Comparison of ENCODE assay signal across 39 mouse cellular contexts in the genomic region with DNA sequence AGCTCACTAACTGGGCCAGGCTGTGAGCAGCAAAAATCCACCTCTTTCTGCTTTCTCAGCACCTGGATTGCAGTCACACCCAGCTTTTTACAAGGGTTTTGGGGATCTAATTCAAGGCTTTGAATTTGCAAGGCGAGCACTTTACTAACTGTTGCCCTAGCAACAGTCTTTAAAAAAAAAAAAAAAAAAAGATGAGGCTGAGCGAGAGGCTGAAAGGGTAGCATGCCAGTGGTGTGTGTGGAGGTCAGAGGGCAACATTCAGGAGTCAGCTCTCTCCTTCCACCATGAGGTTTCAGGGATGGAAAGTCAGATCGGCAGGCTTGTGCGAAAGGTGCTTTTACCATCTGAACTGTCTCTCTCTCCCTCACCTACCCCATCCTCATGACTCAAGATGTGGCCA. TPM values are rescaled to one million over a fixed set of nuclear protein-coding genes. Genes with fewer than 3 reads are reported as not detected.
DNase-seq lines count a peak whose midpoint lies in the region; ATAC-seq and TF ChIP-seq lines count a peak whose summit lies in the region.
"Had no signal": no experiment of that assay in that cellular context is flagged by ENCODE, and none has a peak within 500 bp of the region (broad histone marks: within the 10 kb centered on the region; RNA-seq: fewer than 3 reads in every experiment).

No protein-coding gene starts in this region.

- H3K27ac ChIP-seq in hindbrain, embryonic 10.5 days: 0 out of 2 replicates have a peak overlapping the region, but pooled peaks have one; percentile 40
- no peak overlapping the region for H3K27ac ChIP-seq in hindbrain, embryonic 13.5 days
- H3K27ac ChIP-seq in midbrain, embryonic 10.5 days (replicated peaks): 0 out of 2 replicates have a peak overlapping the region, but pooled peaks have one; percentile 23
- no peak overlapping the region for H3K27ac ChIP-seq in midbrain, embryonic 13.5 days
- no peak overlapping the region for H3K27ac ChIP-seq in MEL (ENCODE audit: control insufficient read depth, low read depth, low read length)
- 0 out of 2 replicates have a peak overlapping the region, but pooled peaks have one; percentile 27 for H3K27ac ChIP-seq in limb, embryonic 15.5 days
- H3K27ac ChIP-seq: embryonic facial prominence, embryonic 13.5 days; forebrain, embryonic 10.5 days; forebrain, embryonic 15.5 days; left cerebral cortex, adult 2 months; liver, embryonic 15.5 days; lung, embryonic 15.5 days; midbrain, embryonic 12.5 days; neural tube, embryonic 15.5 days had no signal

- no peak for TF ChIP-seq CTCF in MEL (IDR thresholded peaks at IDR 0.05 in 2 of 3, conservative IDR thresholded peaks at IDR 0.05 in 1 of 3; ENCODE audit: control insufficient read depth in 1 of 3, insufficient read depth in 1 of 3, low read depth in 2 of 3, low read length in 3 of 3, poor library complexity in 1 of 3, severe bottlenecking in 1 of 3)

- intact Hi-C loops in heart, postnatal 10 days (cut with DNase I): loop anchor here (10.0 kb wide), 1 partner anchor 462 kb away; no protein-coding TSS in a partner anchor

- no peak for TF ChIP-seq RAD21 in MEL (IDR thresholded peaks at IDR 0.05; ENCODE audit: low read depth, low read length)

- H3K36me3 ChIP-seq in hindbrain, embryonic 10.5 days: no peaks in the 10 kb centered on the region
- no peaks in the 10 kb centered on the region for H3K36me3 ChIP-seq in hindbrain, embryonic 13.5 days
- no peaks in the 10 kb centered on the region for H3K36me3 ChIP-seq in midbrain, embryonic 10.5 days
- no peaks in the 10 kb centered on the region for H3K36me3 ChIP-seq in midbrain, embryonic 13.5 days
- H3K36me3 ChIP-seq in MEL (ENCODE audit: control insufficient read depth in 1 of 2, insufficient read depth in 2 of 2, low read length in 2 of 2): peaks cover 0 to 30% of the 10 kb centered on the region in 2 experiments; a peak in 2 of 4 replicates
- H3K36me3 ChIP-seq in limb, embryonic 15.5 days: no peaks in the 10 kb centered on the region
- H3K36me3 ChIP-seq: embryonic facial prominence, embryonic 13.5 days; forebrain, embryonic 10.5 days; forebrain, embryonic 15.5 days; G1E; liver, embryonic 15.5 days; lung, embryonic 15.5 days; midbrain, embryonic 12.5 days; neural tube, embryonic 15.5 days had no signal

- WGBS in hindbrain, embryonic 10.5 days: 34% methylated on average over 4 of the region's 4 CpGs
- 40% methylated on average over 4 of the region's 4 CpGs for WGBS in hindbrain, embryonic 13.5 days
- 50% methylated on average over 4 of the region's 4 CpGs for WGBS in midbrain, embryonic 10.5 days
- WGBS in midbrain, embryonic 13.5 days: 38% methylated on average over 4 of the region's 4 CpGs
- 43% methylated on average over 4 of the region's 4 CpGs for WGBS in limb, embryonic 15.5 days

- no peak for DNase-seq in hindbrain, embryonic 10.5 days (ENCODE audit: low spot score)
- no peak for DNase-seq in midbrain, embryonic 10.5 days (ENCODE audit: low spot score)
- no peak for DNase-seq in MEL (ENCODE audit: low read depth, low spot score)
- no peak for DNase-seq in thymus, postnatal 14 days
- no peak for DNase-seq in heart, postnatal 10 days
- DNase-seq: adrenal gland, postnatal 10 days; cerebellum, adult 11 months; cerebellum, adult 9-10 months; cerebellum, postnatal 36 days; gastrocnemius, postnatal 25 days; heart, adult 18-20 months; kidney, adult 8-10 months; kidney, postnatal 10 days; retina, postnatal 1 day; right cerebral cortex, postnatal 14 days had no signal

- H3K9me3 ChIP-seq in hindbrain, embryonic 10.5 days: no peaks in the 10 kb centered on the region
- H3K9me3 ChIP-seq in hindbrain, embryonic 13.5 days: no peaks in the 10 kb centered on the region
- no peaks in the 10 kb centered on the region for H3K9me3 ChIP-seq in midbrain, embryonic 10.5 days (replicated peaks)
- no peaks in the 10 kb centered on the region for H3K9me3 ChIP-seq in midbrain, embryonic 13.5 days
- H3K9me3 ChIP-seq in MEL (replicated peaks; ENCODE audit: insufficient read depth, low read length): no peaks in the 10 kb centered on the region
- no peaks in the 10 kb centered on the region for H3K9me3 ChIP-seq in limb, embryonic 15.5 days
- H3K9me3 ChIP-seq: embryonic facial prominence, embryonic 13.5 days; forebrain, embryonic 10.5 days; forebrain, embryonic 15.5 days; G1E; liver, embryonic 15.5 days; lung, embryonic 15.5 days; midbrain, embryonic 12.5 days; neural tube, embryonic 15.5 days had no signal

- no peak overlapping the region for H3K9ac ChIP-seq in hindbrain, embryonic 13.5 days
- H3K9ac ChIP-seq in midbrain, embryonic 13.5 days (replicated peaks): no peak overlapping the region
- no peak overlapping the region for H3K9ac ChIP-seq in MEL (ENCODE audit: control insufficient read depth, low read depth, low read length, poor library complexity, severe bottlenecking)
- H3K9ac ChIP-seq in limb, embryonic 15.5 days: no peak overlapping the region
- H3K9ac ChIP-seq: embryonic facial prominence, embryonic 13.5 days; forebrain, embryonic 15.5 days; liver, embryonic 15.5 days; lung, embryonic 15.5 days; midbrain, embryonic 12.5 days; neural tube, embryonic 15.5 days had no signal

- no peak overlapping the region for H3K4me2 ChIP-seq in hindbrain, embryonic 13.5 days
- H3K4me2 ChIP-seq in midbrain, embryonic 13.5 days (replicated peaks): no peak overlapping the region
- H3K4me2 ChIP-seq in limb, embryonic 15.5 days: no peak overlapping the region
- H3K4me2 ChIP-seq: forebrain, embryonic 15.5 days; heart, embryonic 11.5 days; liver, embryonic 15.5 days; lung, embryonic 15.5 days; midbrain, embryonic 12.5 days; neural tube, embryonic 15.5 days had no signal

- no peak overlapping the region for H3K4me3 ChIP-seq in hindbrain, embryonic 10.5 days
- H3K4me3 ChIP-seq in hindbrain, embryonic 13.5 days: no peak overlapping the region
- no peak overlapping the region for H3K4me3 ChIP-seq in midbrain, embryonic 10.5 days
- no peak overlapping the region for H3K4me3 ChIP-seq in midbrain, embryonic 13.5 days (replicated peaks)
- H3K4me3 ChIP-seq in MEL (ENCODE audit: control insufficient read depth in 1 of 2, insufficient read depth in 1 of 2, low read depth in 2 of 2, low read length in 2 of 2): no peak overlapping the region
- H3K4me3 ChIP-seq in limb, embryonic 15.5 days: no peak overlapping the region
- H3K4me3 ChIP-seq: embryonic facial prominence, embryonic 13.5 days; forebrain, embryonic 10.5 days; forebrain, embryonic 15.5 days; left cerebral cortex, adult 2 months; liver, embryonic 15.5 days; lung, embryonic 15.5 days; midbrain, embryonic 12.5 days; neural tube, embryonic 15.5 days had no signal

- TF ChIP-seq EP300 in MEL (IDR thresholded peaks at IDR 0.05; ENCODE audit: low read depth in 1 of 2, low read length in 2 of 2): no peak

- H3K4me1 ChIP-seq in hindbrain, embryonic 10.5 days (replicated peaks): peaks cover 29% of the 10 kb centered on the region
- H3K4me1 ChIP-seq in hindbrain, embryonic 13.5 days (replicated peaks): peaks cover 17% of the 10 kb centered on the region
- H3K4me1 ChIP-seq in midbrain, embryonic 10.5 days: peaks cover 28% of the 10 kb centered on the region
- H3K4me1 ChIP-seq in midbrain, embryonic 13.5 days (replicated peaks): peaks cover 9% of the 10 kb centered on the region; the same call in 1 of the 2 replicates
- H3K4me1 ChIP-seq in MEL (ENCODE audit: control insufficient read depth in 1 of 2, insufficient read depth in 2 of 2, low read length in 2 of 2): peaks cover 0 to 18% of the 10 kb centered on the region in 2 experiments; a peak in 2 of 4 replicates
- H3K4me1 ChIP-seq in limb, embryonic 15.5 days: peaks cover 29% of the 10 kb centered on the region
- H3K4me1 ChIP-seq: neural tube, embryonic 15.5 days had no signal

- H3K27me3 ChIP-seq in hindbrain, embryonic 10.5 days (ENCODE audit: insufficient read depth, poor library complexity, severe bottlenecking): no peaks in the 10 kb centered on the region
- H3K27me3 ChIP-seq in hindbrain, embryonic 13.5 days: no peaks in the 10 kb centered on the region
- no peaks in the 10 kb centered on the region for H3K27me3 ChIP-seq in midbrain, embryonic 10.5 days (ENCODE audit: low read depth, poor library complexity, severe bottlenecking)
- H3K27me3 ChIP-seq in midbrain, embryonic 13.5 days: no peaks in the 10 kb centered on the region
- H3K27me3 ChIP-seq in MEL (ENCODE audit: control insufficient read depth in 1 of 2, insufficient read depth in 2 of 2, low read length in 2 of 2): no peaks in the 10 kb centered on the region
- H3K27me3 ChIP-seq in limb, embryonic 15.5 days: no peaks in the 10 kb centered on the region
- H3K27me3 ChIP-seq: embryonic facial prominence, embryonic 13.5 days; forebrain, embryonic 15.5 days; liver, embryonic 15.5 days; lung, embryonic 15.5 days; midbrain, embryonic 12.5 days; neural tube, embryonic 15.5 days had no signal

- no peaks in the 10 kb centered on the region for H3K79me2 ChIP-seq in MEL (ENCODE audit: control insufficient read depth, insufficient read depth, low read length, poor library complexity)

- no peak for ATAC-seq in hindbrain, embryonic 13.5 days (ENCODE audit: low FRiP score)
- ATAC-seq in midbrain, embryonic 13.5 days: no peak
- no peak for ATAC-seq in limb, embryonic 15.5 days (ENCODE audit: insufficient number of reproducible peaks, low FRiP score, low TSS enrichment, low read depth)
- ATAC-seq: forebrain, embryonic 15.5 days; hindbrain, embryonic 16.5 days had no signal

- no peak for TF ChIP-seq POLR2A in MEL (IDR thresholded peaks at IDR 0.05; ENCODE audit: control insufficient read depth in 1 of 2, insufficient read depth in 1 of 2, low read depth in 1 of 2, low read length in 2 of 2, poor library complexity in 1 of 2)

RNA-seq across cellular contexts. Expression of gene Terf2, which starts 16.9 kb away (rescaled TPM):
- polyA plus RNA-seq in hindbrain, embryonic 10.5 days (2016; fragmentation: Nextera tagmentation; extraction: Ambion mirVana): 17.6 and 18.5 TPM in 2 replicates
- 28.3 and 28.8 TPM in 2 replicates for polyA plus RNA-seq in hindbrain, embryonic 13.5 days (2015; fragmentation: Nextera tagmentation; extraction: Ambion mirVana)
- 19.1 and 19.6 TPM in 2 replicates for polyA plus RNA-seq in midbrain, embryonic 10.5 days (2016; fragmentation: Nextera tagmentation; extraction: Ambion mirVana)
- 26.9 and 29.3 TPM in 2 replicates for polyA plus RNA-seq in midbrain, embryonic 13.5 days (2015; fragmentation: Nextera tagmentation; extraction: Ambion mirVana)
- 14.1 and 15.0 TPM in 2 replicates for total RNA-seq in MEL (2012; rRNA removed)
- polyA plus RNA-seq in MEL (2012; ENCODE audit: insufficient read depth in 1 of 2, insufficient read length in 2 of 2, low read depth in 1 of 2, low replicate concordance in 2 of 2, missing spikeins in 1 of 2): 10 to 100 TPM in 1 of 2 experiments, not detected in 1; 36.7 TPM
- polyA plus RNA-seq in limb, embryonic 15.5 days (2015; fragmentation: Nextera tagmentation; extraction: Ambion mirVana): 16.5 and 18.2 TPM in 2 replicates
- 10 to 100 TPM; 18.0 to 18.1 TPM for total RNA-seq in heart, postnatal 10 days (2021)

RNA-seq across cellular contexts. Expression of gene Cyb5b, which starts 37.2 kb away (rescaled TPM):
- polyA plus RNA-seq in hindbrain, embryonic 10.5 days (2016; fragmentation: Nextera tagmentation; extraction: Ambion mirVana): 138 and 157 TPM in 2 replicates
- 102 TPM in 2 replicates for polyA plus RNA-seq in hindbrain, embryonic 13.5 days (2015; fragmentation: Nextera tagmentation; extraction: Ambion mirVana)
- 164 and 175 TPM in 2 replicates for polyA plus RNA-seq in midbrain, embryonic 10.5 days (2016; fragmentation: Nextera tagmentation; extraction: Ambion mirVana)
- polyA plus RNA-seq in midbrain, embryonic 13.5 days (2015; fragmentation: Nextera tagmentation; extraction: Ambion mirVana): 114 and 116 TPM in 2 replicates
- total RNA-seq in MEL (2012; rRNA removed): 66.5 and 67.9 TPM in 2 replicates
- 10 to 100 TPM; 69.4 to 79.1 TPM for polyA plus RNA-seq in MEL (2012; ENCODE audit: insufficient read depth in 1 of 2, insufficient read length in 2 of 2, low read depth in 1 of 2, low replicate concordance in 2 of 2, missing spikeins in 1 of 2)
- polyA plus RNA-seq in limb, embryonic 15.5 days (2015; fragmentation: Nextera tagmentation; extraction: Ambion mirVana): 74.5 and 76.8 TPM in 2 replicates
- total RNA-seq in heart, postnatal 10 days (2021): 10 to 100 TPM; 47.0 to 48.9 TPM

RNA-seq across cellular contexts. Expression of gene Tmed6, which starts 47.8 kb away (rescaled TPM):
- not detected in 2 replicates for polyA plus RNA-seq in hindbrain, embryonic 10.5 days (2016; fragmentation: Nextera tagmentation; extraction: Ambion mirVana)
- polyA plus RNA-seq in hindbrain, embryonic 13.5 days (2015; fragmentation: Nextera tagmentation; extraction: Ambion mirVana): not detected in 2 replicates
- polyA plus RNA-seq in midbrain, embryonic 10.5 days (2016; fragmentation: Nextera tagmentation; extraction: Ambion mirVana): not detected in 2 replicates
- not detected in 2 replicates for polyA plus RNA-seq in midbrain, embryonic 13.5 days (2015; fragmentation: Nextera tagmentation; extraction: Ambion mirVana)
- total RNA-seq in MEL (2012; rRNA removed): not detected in 2 replicates
- polyA plus RNA-seq in MEL (2012; ENCODE audit: insufficient read depth in 1 of 2, insufficient read length in 2 of 2, low read depth in 1 of 2, low replicate concordance in 2 of 2, missing spikeins in 1 of 2): not detected
- polyA plus RNA-seq in limb, embryonic 15.5 days (2015; fragmentation: Nextera tagmentation; extraction: Ambion mirVana): not detected in 2 replicates
- total RNA-seq in heart, postnatal 10 days (2021): not detected
- total RNA-seq: adrenal gland, postnatal 10 days; G1E; gastrocnemius, adult 18-20 months; gastrocnemius, postnatal 25 days; heart, adult 18-20 months; hematopoietic stem cell, adult 5-6 weeks; layer of hippocampus, postnatal 14 days; left cerebral cortex, adult 2 months; left cerebral cortex, postnatal 25 days; megakaryocyte progenitor cell, adult 5-6 weeks had no signal
- polyA plus RNA-seq: activated CD4-positive, CD25-positive, alpha-beta regulatory T cell, adult 4 months; embryonic facial prominence, embryonic 13.5 days; forebrain, embryonic 10.5 days; forebrain, embryonic 15.5 days; frontal cortex, adult 2 months; G1E; heart, embryonic 11.5 days; heart, embryonic 16.5 days; hindbrain, embryonic 16.5 days; liver, adult 2 months; midbrain, embryonic 12.5 days; neural tube, embryonic 15.5 days; urinary bladder, adult 2 months had no signal

RNA-seq across cellular contexts. Expression of gene Nip7, which starts 56.5 kb away (rescaled TPM):
- polyA plus RNA-seq in hindbrain, embryonic 10.5 days (2016; fragmentation: Nextera tagmentation; extraction: Ambion mirVana): 96.4 and 114 TPM in 2 replicates
- polyA plus RNA-seq in hindbrain, embryonic 13.5 days (2015; fragmentation: Nextera tagmentation; extraction: Ambion mirVana): 73.7 and 77.6 TPM in 2 replicates
- 113 and 125 TPM in 2 replicates for polyA plus RNA-seq in midbrain, embryonic 10.5 days (2016; fragmentation: Nextera tagmentation; extraction: Ambion mirVana)
- 81.9 and 93.3 TPM in 2 replicates for polyA plus RNA-seq in midbrain, embryonic 13.5 days (2015; fragmentation: Nextera tagmentation; extraction: Ambion mirVana)
- 261 and 278 TPM in 2 replicates for total RNA-seq in MEL (2012; rRNA removed)
- 100 to 1,000 TPM; 189 to 336 TPM for polyA plus RNA-seq in MEL (2012; ENCODE audit: insufficient read depth in 1 of 2, insufficient read length in 2 of 2, low read depth in 1 of 2, low replicate concordance in 2 of 2, missing spikeins in 1 of 2)
- 82.9 TPM in 2 replicates for polyA plus RNA-seq in limb, embryonic 15.5 days (2015; fragmentation: Nextera tagmentation; extraction: Ambion mirVana)
- 10 to 100 TPM; 24.9 to 28.8 TPM for total RNA-seq in heart, postnatal 10 days (2021)

RNA-seq across cellular contexts. Expression of gene Cog8, which starts 56.7 kb away (rescaled TPM):
- polyA plus RNA-seq in hindbrain, embryonic 10.5 days (2016; fragmentation: Nextera tagmentation; extraction: Ambion mirVana): 39.2 and 43.5 TPM in 2 replicates
- 39.6 and 40.9 TPM in 2 replicates for polyA plus RNA-seq in hindbrain, embryonic 13.5 days (2015; fragmentation: Nextera tagmentation; extraction: Ambion mirVana)
- polyA plus RNA-seq in midbrain, embryonic 10.5 days (2016; fragmentation: Nextera tagmentation; extraction: Ambion mirVana): 38.2 and 40.8 TPM in 2 replicates
- 37.0 and 42.0 TPM in 2 replicates for polyA plus RNA-seq in midbrain, embryonic 13.5 days (2015; fragmentation: Nextera tagmentation; extraction: Ambion mirVana)
- 18.1 and 27.2 TPM in 2 replicates for total RNA-seq in MEL (2012; rRNA removed)
- 10 to 100 TPM in 1 of 2 experiments, not detected in 1; 27.0 TPM for polyA plus RNA-seq in MEL (2012; ENCODE audit: insufficient read depth in 1 of 2, insufficient read length in 2 of 2, low read depth in 1 of 2, low replicate concordance in 2 of 2, missing spikeins in 1 of 2)
- polyA plus RNA-seq in limb, embryonic 15.5 days (2015; fragmentation: Nextera tagmentation; extraction: Ambion mirVana): 37.1 and 39.9 TPM in 2 replicates
- total RNA-seq in heart, postnatal 10 days (2021): 10 to 100 TPM; 18.9 to 22.1 TPM

Comparison
In these comparisons a context has a peak if more than half of its experiments do, and no peak if none do; other contexts are left out.
1. H3K27ac ChIP-seq: peak in hindbrain, embryonic 10.5 days (single experiment), midbrain, embryonic 10.5 days (single experiment) and limb, embryonic 15.5 days (single experiment); none in hindbrain, embryonic 13.5 days (single experiment), midbrain, embryonic 13.5 days (single experiment) and MEL (single experiment).